Comparison of ENCODE assay signal across 7 mouse cellular contexts in the genomic region with DNA sequence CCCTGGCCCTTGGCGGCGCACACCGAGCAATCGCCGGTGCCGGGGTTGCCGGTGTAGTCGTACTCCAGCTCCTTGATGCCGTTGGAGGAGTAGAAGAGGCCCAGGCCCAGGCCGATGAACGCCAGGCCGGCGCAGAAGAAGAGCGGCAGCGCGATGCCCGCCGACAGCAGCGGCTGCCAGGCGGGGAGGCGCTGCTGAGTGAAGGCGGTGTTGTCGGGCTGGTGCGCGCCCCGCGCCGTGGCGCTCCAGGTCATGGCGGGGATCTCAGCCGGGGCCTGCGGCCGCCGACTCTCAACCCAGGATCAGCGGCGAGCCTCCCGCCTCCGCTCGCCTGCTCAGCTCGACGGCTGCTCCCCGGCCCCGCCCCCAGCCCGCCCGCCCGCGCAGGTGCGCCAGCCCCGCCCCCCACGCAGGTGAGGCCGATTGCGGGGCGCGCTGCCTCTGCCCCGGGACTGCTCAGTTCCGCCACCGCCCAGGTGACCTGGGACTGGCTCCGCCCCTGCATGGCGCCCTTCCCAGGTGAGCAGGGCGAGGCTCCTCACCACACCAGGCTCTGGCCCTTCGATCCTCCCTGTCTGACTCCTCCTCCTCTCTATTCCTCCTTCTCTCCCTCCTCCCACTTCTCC. TPM values are rescaled to one million over a fixed set of nuclear protein-coding genes. Genes with fewer than 3 reads are reported as not detected.
DNase-seq lines count a peak whose midpoint lies in the region; ATAC-seq and TF ChIP-seq lines count a peak whose summit lies in the region.

A gene (minus strand): TSS at position 307 of the 626 bp plus-strand sequence.

- peaks cover 4% of the 10 kb centered on the region; the same call in 1 of the 2 replicates for H3K4me1 ChIP-seq in hindbrain, embryonic 11.5 days (replicated peaks; ENCODE audit: control insufficient read depth, insufficient read depth, low read length)
- H3K4me1 ChIP-seq in limb, embryonic 13.5 days: peaks cover 52% of the 10 kb centered on the region
- H3K4me1 ChIP-seq in midbrain, postnatal 0 days (ENCODE audit: insufficient read depth, low read length): peaks cover 6% of the 10 kb centered on the region; the same call in 1 of the 2 replicates

- no peaks in the 10 kb centered on the region for H3K9me3 ChIP-seq in hindbrain, embryonic 11.5 days (ENCODE audit: control insufficient read depth, low read length)
- H3K9me3 ChIP-seq in limb, embryonic 13.5 days: no peaks in the 10 kb centered on the region
- no peaks in the 10 kb centered on the region for H3K9me3 ChIP-seq in midbrain, postnatal 0 days (ENCODE audit: low read length)

- H3K27me3 ChIP-seq in hindbrain, embryonic 11.5 days (ENCODE audit: control insufficient read depth, insufficient read depth, low read length): peaks cover 52% of the 10 kb centered on the region
- peaks cover 85% of the 10 kb centered on the region for H3K27me3 ChIP-seq in limb, embryonic 13.5 days
- H3K27me3 ChIP-seq in midbrain, postnatal 0 days (ENCODE audit: insufficient read depth, low read length): peaks cover 51% of the 10 kb centered on the region

- peak; percentile 57 for DNase-seq in CD4-positive, CD25-positive, alpha-beta regulatory T cell, adult 2 months (ENCODE audit: low read depth, low spot score)
- DNase-seq in ES-CJ7 (ENCODE audit: low read depth, low spot score): peak; percentile 21
- DNase-seq in hindbrain, embryonic 11.5 days (ENCODE audit: low spot score): no peak
- no peak for DNase-seq in midbrain, postnatal 0 days (ENCODE audit: low spot score)
- DNase-seq in left cerebral cortex, adult 9 months (ENCODE audit: low spot score in 2 of 2): no peak
- DNase-seq in spleen, adult 18-20 months: no peak

- under 1% methylated on average over 39 of the region's 61 CpGs for WGBS in hindbrain, embryonic 11.5 days
- 2% methylated on average over 50 of the region's 61 CpGs for WGBS in limb, embryonic 13.5 days
- WGBS in midbrain, postnatal 0 days: 1% methylated on average over 43 of the region's 61 CpGs

- peak within 1 kb of the TSS; percentile 53 for H3K4me2 ChIP-seq in hindbrain, embryonic 11.5 days (replicated peaks; ENCODE audit: low read depth, low read length)
- peak within 1 kb of the TSS; percentile 80 for H3K4me2 ChIP-seq in limb, embryonic 13.5 days (replicated peaks)
- H3K4me2 ChIP-seq in midbrain, postnatal 0 days (ENCODE audit: low read depth, low read length, poor library complexity, severe bottlenecking): peak within 1 kb of the TSS; percentile 48

- TF ChIP-seq CTCF in midbrain, postnatal 0 days (IDR thresholded peaks at IDR 0.05): no peak

- H3K27ac ChIP-seq in hindbrain, embryonic 11.5 days (ENCODE audit: low read depth, low read length): no peak within 1 kb of the TSS
- peak within 1 kb of the TSS; percentile 72 for H3K27ac ChIP-seq in limb, embryonic 13.5 days
- no peak within 1 kb of the TSS for H3K27ac ChIP-seq in midbrain, postnatal 0 days (ENCODE audit: low read depth, low read length)

- H3K9ac ChIP-seq in hindbrain, embryonic 11.5 days (ENCODE audit: low read depth, low read length): peak within 1 kb of the TSS; percentile 37; the same call in 1 of the 2 replicates
- peak within 1 kb of the TSS; percentile 70 for H3K9ac ChIP-seq in limb, embryonic 13.5 days
- no peak within 1 kb of the TSS for H3K9ac ChIP-seq in midbrain, postnatal 0 days (replicated peaks; ENCODE audit: low read length, poor library complexity, severe bottlenecking)

- ATAC-seq in hindbrain, embryonic 11.5 days (ENCODE audit: low FRiP score): peak; percentile 47; the same call in 1 of the 2 replicates
- ATAC-seq in limb, embryonic 13.5 days (ENCODE audit: low FRiP score, low read depth): peak; percentile 41
- peak; percentile 41; the same call in 1 of the 2 replicates for ATAC-seq in midbrain, postnatal 0 days (ENCODE audit: low FRiP score)

- peak within 1 kb of the TSS; percentile 38 for H3K4me3 ChIP-seq in hindbrain, embryonic 11.5 days (ENCODE audit: low read depth, low read length)
- peak within 1 kb of the TSS; percentile 55 for H3K4me3 ChIP-seq in limb, embryonic 13.5 days
- peak within 1 kb of the TSS; percentile 29 for H3K4me3 ChIP-seq in midbrain, postnatal 0 days (ENCODE audit: low read depth, low read length)

- H3K36me3 ChIP-seq in hindbrain, embryonic 11.5 days (ENCODE audit: control insufficient read depth, insufficient read depth, low read length): no peaks in the 10 kb centered on the region
- H3K36me3 ChIP-seq in limb, embryonic 13.5 days: no peaks in the 10 kb centered on the region
- no peaks in the 10 kb centered on the region for H3K36me3 ChIP-seq in midbrain, postnatal 0 days (ENCODE audit: insufficient read depth, low read length)

RNA-seq across cellular contexts. Expression of the gene that starts here (rescaled TPM):
- 3.1 and 3.3 TPM in 2 replicates for polyA plus RNA-seq in hindbrain, embryonic 11.5 days (2014; fragmentation: Nextera tagmentation; extraction: Ambion mirVana)
- polyA plus RNA-seq in limb, embryonic 13.5 days (2015; fragmentation: Nextera tagmentation; extraction: Ambion mirVana): 18.2 and 19.2 TPM in 2 replicates
- 0.38 and 1.2 TPM in 2 replicates for total RNA-seq in midbrain, postnatal 0 days (2014; rRNA removed)
- 0.36 and 0.53 TPM in 2 replicates for polyA plus RNA-seq in midbrain, postnatal 0 days (2015; fragmentation: Nextera tagmentation; extraction: Ambion mirVana)

Comparison
In these comparisons a context has a peak if more than half of its experiments do, and no peak if none do; other contexts are left out.
1. DNase-seq: peak in CD4-positive, CD25-positive, alpha-beta regulatory T cell, adult 2 months (single experiment) and ES-CJ7 (single experiment); none in hindbrain, embryonic 11.5 days (single experiment), midbrain, postnatal 0 days (single experiment), left cerebral cortex, adult 9 months (0 of 2) and spleen, adult 18-20 months (0 of 2).
2. Peak in every context shown above with its lines, with median percentiles within 50 percentile points of each other: ATAC-seq, H3K4me2 ChIP-seq and H3K4me3 ChIP-seq.